Mouse (Mus musculus): ENCODE measurements at regions not wholly inside any gene's neighbourhood (a gene's known extent, or its start where the extent isn't known, plus 50 kb on each side); places are given as distances from the start of the nearest gene placed in this dataset.

- no peak for DNase-seq (ENCODE audit: low read depth, low spot score)
Measured at GRCm38 (mm10) chr16:30158184-30158583, 94.0 kb downstream of the Hes1 start.

- DNase-seq (ENCODE audit: low read depth, low spot score) = no peak
Measured at GRCm38 (mm10) chr16:30160399-30160798, 96.2 kb downstream of the Hes1 start.

GRCm38 (mm10) chr16:30163303-30163702 lies 99.1 kb downstream of the Hes1 start:
- DNase-seq (ENCODE audit: low read depth, low spot score) = no peak

DNA sequence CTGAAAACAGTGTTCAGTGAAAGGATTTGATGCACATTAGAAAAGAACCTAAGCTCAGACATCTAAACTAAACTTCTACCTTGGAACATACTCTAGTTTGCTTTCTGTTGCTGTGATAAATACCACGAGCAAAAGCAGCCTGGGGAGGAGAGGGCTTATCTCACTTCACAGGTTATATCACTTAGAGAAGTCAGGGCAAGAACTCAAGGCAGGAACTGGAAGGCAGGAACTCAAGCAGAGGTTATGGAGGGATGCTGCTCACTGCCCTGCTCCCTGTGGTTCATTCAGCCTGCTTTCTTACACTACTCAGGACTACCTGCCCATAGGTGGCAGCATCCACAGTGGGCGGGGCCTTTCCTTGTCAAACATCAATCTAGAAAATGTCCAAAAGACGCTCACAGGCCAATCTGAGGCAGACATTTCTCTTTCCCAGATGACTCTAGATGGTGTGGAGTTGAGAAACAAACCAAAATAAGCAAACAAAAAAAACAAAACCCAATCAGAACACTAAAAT lies 101.5 kb downstream of the Hes1 start:
- no peak for DNase-seq (ENCODE audit: low read depth, low spot score)

DNA sequence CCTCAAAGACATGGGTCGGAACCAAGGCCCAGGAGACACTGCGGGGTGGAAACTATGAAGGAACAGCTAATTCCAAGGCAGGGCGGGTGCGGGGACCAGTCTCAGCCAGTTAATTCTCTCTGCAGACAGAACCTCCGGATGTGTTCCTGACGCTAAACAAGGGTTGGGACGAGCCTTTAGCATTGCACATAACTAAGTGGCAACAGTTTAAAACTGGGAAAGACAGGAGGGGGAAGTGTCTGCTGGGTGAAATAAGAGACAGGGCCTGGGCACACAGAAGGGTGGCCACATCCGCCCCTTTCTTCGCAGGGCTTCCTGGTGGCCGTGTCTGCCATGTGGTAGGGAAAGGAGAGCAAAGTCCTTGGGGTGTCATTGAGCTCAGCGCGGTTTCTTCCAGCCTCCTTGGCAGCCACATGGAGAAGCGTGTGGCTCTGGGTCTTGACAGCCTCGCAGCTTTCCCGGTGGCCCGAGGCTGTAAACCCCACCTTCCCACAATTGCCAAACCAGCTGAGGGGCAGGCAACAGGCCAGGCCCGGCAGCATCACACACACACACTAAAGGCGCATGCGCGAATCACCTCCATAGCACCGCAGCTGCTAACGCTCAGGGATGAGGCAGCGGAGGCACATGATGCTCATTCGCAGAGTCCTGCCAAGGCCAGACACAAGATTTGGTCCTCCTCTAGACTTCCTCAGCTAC lies 95.8 kb downstream of the Cpn2 start:
- no peak for DNase-seq (ENCODE audit: low read depth, low spot score)

DNA sequence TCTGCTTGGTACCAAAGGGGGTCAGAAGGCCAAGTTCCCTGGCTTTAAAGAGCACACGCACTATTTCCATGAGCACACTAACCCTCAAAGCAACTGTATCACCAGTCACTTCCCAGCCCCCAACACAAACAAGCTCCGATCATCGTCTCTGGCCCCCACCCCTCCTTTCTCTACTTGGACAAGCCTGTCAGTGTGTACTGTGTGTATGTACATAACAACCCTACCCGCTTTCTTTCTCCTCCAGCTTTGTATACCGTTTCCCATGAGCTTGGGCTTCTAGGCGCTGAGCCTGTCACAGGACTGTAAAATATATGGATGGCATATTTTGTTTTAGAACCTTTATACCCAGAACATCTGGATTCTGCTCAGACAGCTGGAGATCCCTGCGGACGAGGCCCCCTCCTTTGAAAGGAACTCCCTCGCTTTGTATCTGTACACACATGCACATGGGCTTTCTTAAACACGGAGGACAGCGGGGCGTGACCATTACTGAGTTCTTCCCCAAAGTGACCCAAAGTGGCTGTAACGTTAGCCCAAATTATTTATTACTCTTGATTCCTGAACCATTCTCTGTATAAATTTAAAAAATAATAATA lies 95.1 kb downstream of the Cpn2 start:
- DNase-seq (ENCODE audit: low read depth, low spot score) = no peak

DNA sequence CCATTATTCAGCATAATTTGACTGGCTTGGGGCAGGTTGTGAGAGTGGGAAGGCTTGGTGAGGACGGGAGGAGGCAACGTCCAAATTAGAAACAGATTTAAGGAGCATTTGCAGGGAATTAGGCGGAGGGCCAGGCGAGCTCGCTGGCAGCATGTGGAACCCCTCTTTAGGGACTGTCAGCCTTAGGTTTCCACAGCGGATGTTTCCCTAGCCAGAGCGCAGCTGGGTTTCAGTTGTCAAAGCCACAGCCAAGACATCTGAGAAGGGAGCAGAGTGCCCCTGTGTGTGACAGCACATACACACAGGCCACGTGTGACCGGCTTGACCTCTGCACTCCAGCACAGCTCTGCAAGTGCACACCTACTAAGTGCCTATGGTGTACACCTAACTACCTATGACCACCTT lies 94.5 kb downstream of the Cpn2 start:
- no peak for DNase-seq (ENCODE audit: low read depth, low spot score)

- no peak for DNase-seq (ENCODE audit: low read depth, low spot score)
Measured at GRCm38 (mm10) chr16:30173953-30174874, 93.1 kb downstream of the Cpn2 start.

DNA sequence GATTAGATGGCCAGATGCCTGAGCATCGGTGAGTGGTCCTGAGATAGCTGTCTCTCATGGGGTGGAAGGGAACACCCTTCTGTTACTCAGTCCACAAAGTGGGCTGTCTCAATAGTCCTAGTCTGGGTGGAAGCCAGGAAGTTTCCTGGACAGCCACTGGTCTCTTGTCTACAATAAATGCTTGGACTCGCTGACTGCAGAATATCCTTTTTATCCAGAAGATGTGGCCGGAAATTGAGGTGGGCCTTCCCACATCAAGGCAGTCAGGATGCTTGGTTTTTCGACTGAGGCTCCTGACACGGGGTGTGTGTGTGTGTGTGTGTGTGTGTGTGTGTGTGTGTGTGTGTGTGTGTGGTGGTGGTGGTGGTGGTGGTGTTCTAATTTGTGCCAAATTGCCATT lies 91.0 kb downstream of the Cpn2 start:
- no peak for DNase-seq (ENCODE audit: low read depth, low spot score)

DNA sequence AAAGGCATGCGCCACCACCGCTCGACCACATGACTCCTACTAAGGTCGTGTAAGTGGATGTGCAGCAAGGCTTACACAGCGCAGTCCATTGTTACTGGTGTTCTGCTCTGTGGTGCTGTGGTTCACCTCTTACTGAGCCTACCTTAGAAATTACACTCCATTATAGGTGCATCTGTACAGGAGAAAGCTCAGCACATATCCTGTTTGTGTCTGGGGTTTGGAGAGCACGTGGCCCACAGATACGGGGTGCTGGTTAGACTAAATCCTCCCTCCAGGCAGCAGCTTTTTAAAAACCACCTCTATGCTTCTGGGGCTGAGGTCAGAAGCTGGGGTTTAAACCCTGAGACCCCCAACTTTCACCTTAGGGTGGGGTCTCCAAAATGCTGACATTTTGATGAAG lies 89.5 kb downstream of the Cpn2 start:
- DNase-seq (ENCODE audit: low read depth, low spot score) = no peak

GRCm38 (mm10) chr16:30178596-30178995 lies 88.7 kb downstream of the Cpn2 start:
- DNase-seq (ENCODE audit: low read depth, low spot score) = no peak

- no peak for DNase-seq (ENCODE audit: low read depth, low spot score)
Measured at GRCm38 (mm10) chr16:30179504-30179976, 87.8 kb downstream of the Cpn2 start.

DNA sequence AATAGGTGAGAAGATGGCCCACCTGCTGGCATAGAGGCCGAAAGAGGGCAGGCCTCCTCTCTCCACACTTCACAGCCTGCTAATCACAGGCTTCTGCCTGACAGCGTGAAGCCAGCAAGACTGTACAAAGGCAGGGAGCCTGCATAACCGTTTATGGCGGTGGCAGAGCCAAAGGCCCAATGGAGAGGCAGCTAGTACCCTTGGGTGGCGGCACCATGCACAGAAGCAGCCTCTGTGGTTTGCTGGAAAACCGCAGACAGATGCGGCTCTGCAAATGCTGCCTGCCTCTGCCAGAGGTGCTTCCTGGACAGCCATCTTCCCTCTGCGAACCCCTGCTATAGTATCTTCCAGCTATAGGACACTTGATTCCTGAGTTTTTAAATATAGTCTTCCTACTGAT lies 86.2 kb downstream of the Cpn2 start:
- no peak for DNase-seq (ENCODE audit: low read depth, low spot score)

- DNase-seq (ENCODE audit: low read depth, low spot score) = no peak
Measured at GRCm38 (mm10) chr16:30184591-30185265, 82.6 kb downstream of the Cpn2 start.

GRCm38 (mm10) chr16:30185707-30186106 lies 81.6 kb downstream of the Cpn2 start:
- no peak for DNase-seq (ENCODE audit: low read depth, low spot score)

DNA sequence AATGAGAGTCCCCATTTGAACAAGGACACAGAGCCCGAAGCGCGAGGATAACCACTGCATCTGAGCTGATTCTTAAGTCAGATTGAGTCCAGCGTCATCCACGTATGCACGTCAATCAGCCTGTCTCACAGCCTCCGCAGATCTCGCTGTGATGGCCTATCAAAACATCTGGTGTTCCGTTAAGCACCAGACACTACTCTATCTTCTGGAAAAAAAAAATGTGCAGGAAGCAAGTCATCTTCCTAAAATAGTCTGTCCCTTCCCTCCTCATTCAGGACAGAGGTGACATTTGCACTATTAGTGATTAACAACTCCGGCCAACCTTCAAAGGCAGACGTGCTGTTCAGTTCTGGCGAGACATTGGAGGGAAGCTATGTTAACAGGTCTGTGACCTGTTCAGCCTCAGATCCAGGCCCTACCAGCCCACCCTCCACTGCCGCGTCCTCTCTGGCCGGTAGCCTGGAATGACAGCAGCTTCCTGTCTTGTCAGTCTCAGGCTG lies 81.0 kb downstream of the Cpn2 start:
- no peak for DNase-seq (ENCODE audit: low read depth, low spot score)

DNA sequence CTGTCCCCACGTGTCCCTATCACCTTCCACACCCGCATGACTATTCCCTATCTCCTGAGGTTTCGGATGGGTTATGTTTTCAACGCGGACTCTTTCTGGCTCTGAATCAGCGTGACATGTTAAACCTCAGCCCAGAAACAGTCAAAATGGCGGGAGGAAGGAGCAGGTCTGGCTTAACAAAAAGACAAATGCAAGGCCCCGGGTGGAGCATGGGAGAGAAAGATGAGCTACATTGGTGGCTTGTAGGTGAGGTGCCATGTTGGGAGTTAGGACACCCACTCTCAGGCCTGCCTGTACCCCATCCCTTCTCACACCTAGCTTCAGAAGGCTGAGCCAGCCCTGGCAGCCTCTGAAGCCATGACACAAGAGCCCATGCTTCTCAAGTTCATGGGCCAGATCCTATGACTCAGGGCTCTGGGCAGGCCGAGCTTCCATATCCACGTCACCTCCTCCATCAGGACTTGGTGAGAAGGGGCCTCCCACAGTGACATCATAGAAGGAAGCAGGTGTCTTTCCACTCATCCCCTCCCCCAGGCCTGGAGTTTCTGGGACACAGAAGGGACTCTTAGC lies 80.5 kb downstream of the Cpn2 start:
- no peak for DNase-seq (ENCODE audit: low read depth, low spot score)

GRCm38 (mm10) chr16:30187400-30187799 lies 79.9 kb downstream of the Cpn2 start:
- DNase-seq (ENCODE audit: low read depth, low spot score) = no peak

- no peak for DNase-seq (ENCODE audit: low read depth, low spot score)
Measured at GRCm38 (mm10) chr16:30187907-30188414, 79.3 kb downstream of the Cpn2 start.

DNA sequence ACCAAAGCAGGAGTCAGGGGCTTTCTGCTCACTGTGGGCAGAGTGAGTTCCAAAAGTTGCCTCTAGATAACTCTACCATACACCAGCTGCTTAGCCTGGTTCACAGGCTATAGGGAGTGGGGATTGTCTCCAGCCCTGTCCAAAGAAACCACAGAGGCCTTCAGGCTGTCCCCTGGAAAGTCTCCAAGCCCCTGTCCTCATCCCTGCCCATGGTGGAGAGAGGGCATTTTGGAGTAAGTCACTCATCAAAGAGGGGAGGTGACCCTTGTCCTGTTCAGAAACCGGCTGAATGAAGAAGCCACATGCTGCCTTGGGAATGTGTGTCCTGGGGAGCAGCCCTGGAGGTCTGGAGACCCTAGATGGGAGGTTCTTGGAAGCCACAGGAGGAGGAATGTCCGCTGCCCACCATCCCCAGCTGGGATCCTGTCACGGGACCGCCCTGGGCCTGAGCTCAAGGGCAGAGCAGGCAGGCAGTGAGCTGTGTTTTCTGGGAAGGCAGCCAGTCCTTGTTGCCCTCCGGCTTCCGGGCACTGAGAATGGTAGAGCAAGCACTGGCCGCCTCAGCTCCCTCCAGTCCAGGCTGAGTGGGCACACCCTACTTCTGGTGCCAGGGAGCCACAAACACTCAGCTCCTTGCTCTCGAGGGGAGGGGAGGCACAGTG lies 78.4 kb downstream of the Cpn2 start:
- DNase-seq (ENCODE audit: low read depth, low spot score) = no peak
